Mouse (Mus musculus): ENCODE measurements around the gene H2-Q10. TPM values are rescaled to one million over a fixed set of nuclear protein-coding genes. Genes with fewer than 3 reads are reported as not detected.

H2-Q10 gene
- polyA plus RNA-seq, 1 experiment: 0.27 TPM

- peaks cover 25% of the 10 kb centered on the region for H3K36me3 ChIP-seq (replicated peaks; ENCODE audit: low read length)
Measured at GRCm38 (mm10) chr17:35517526-35517925, 47.6 kb downstream of the H2-Q10 start.

More at GRCm38 (mm10) chr17:35517526-35517925, 47.6 kb downstream of the H2-Q10 start:
- no peak for TF ChIP-seq FLI1 (IDR thresholded peaks at IDR 0.05; ENCODE audit: low read length)
- no peak for TF ChIP-seq GATA1 (IDR thresholded peaks at IDR 0.05; ENCODE audit: borderline replicate concordance, low read length)
- H3K9me3 ChIP-seq: no peaks in the 10 kb centered on the region
- peaks cover 54% of the 10 kb centered on the region for H3K4me1 ChIP-seq
- H3K27me3 ChIP-seq (replicated peaks): peaks cover 6% of the 10 kb centered on the region
- peak overlapping the region; percentile 96 for H3K4me3 ChIP-seq (replicated peaks)

Other genes with a start within 250 kb of the H2-Q10 start
- not detected in 2 replicates for gene Gm16181, start 249.3 kb upstream of the H2-Q10 start, polyA plus RNA-seq (2012; ENCODE audit: insufficient read depth, low replicate concordance)
- 0.86 TPM in 1 of 2 replicates, not detected in the other for gene Atp6v1g2, start 236.4 kb upstream of the H2-Q10 start, polyA plus RNA-seq (2012; ENCODE audit: insufficient read depth, low replicate concordance)
- 31.8 and 57.1 TPM in 2 replicates for gene Nfkbil1, start 234.3 kb upstream of the H2-Q10 start, polyA plus RNA-seq (2012; ENCODE audit: insufficient read depth, low replicate concordance)
- gene Ddx39b, start 228.3 kb upstream of the H2-Q10 start, polyA plus RNA-seq (2012; ENCODE audit: insufficient read depth, low replicate concordance): 83.5 and 158 TPM in 2 replicates
- 170 and 362 TPM in 2 replicates for gene H2-D1, start 207.4 kb upstream of the H2-Q10 start, polyA plus RNA-seq (2012; ENCODE audit: insufficient read depth, low replicate concordance)
- gene H2-Q1, start 149.7 kb upstream of the H2-Q10 start, polyA plus RNA-seq (2012; ENCODE audit: insufficient read depth, low replicate concordance): 1.5 and 7.3 TPM in 2 replicates
- gene H2-Q2, start 127.8 kb upstream of the H2-Q10 start, polyA plus RNA-seq (2012; ENCODE audit: insufficient read depth, low replicate concordance): 6.7 TPM in 1 of 2 replicates, not detected in the other
- 13.9 and 46.4 TPM in 2 replicates for gene H2-Q4, start 90.5 kb upstream of the H2-Q10 start, polyA plus RNA-seq (2012; ENCODE audit: insufficient read depth, low replicate concordance)
- gene H2-Q6, start 45.2 kb upstream of the H2-Q10 start, polyA plus RNA-seq (2012; ENCODE audit: insufficient read depth, low replicate concordance): 2.5 and 4.2 TPM in 2 replicates
- 3.2 and 20.1 TPM in 2 replicates for gene H2-Q7, start 30.9 kb upstream of the H2-Q10 start, polyA plus RNA-seq (2012; ENCODE audit: insufficient read depth, low replicate concordance)
- gene Pou5f1, start 35.9 kb downstream of the H2-Q10 start, polyA plus RNA-seq (2012; ENCODE audit: insufficient read depth, low replicate concordance): not detected in 2 replicates
- 16.3 and 17.5 TPM in 2 replicates for gene Tcf19, start 46.7 kb downstream of the H2-Q10 start, polyA plus RNA-seq (2012; ENCODE audit: insufficient read depth, low replicate concordance)
- 3.2 and 10.5 TPM in 2 replicates for gene Cchcr1, start 47.0 kb downstream of the H2-Q10 start, polyA plus RNA-seq (2012; ENCODE audit: insufficient read depth, low replicate concordance)
- 3.7 TPM in 1 of 2 replicates, not detected in the other for gene Psors1c2, start 63.1 kb downstream of the H2-Q10 start, polyA plus RNA-seq (2012; ENCODE audit: insufficient read depth, low replicate concordance)
- not detected in 2 replicates for gene Cdsn, start 82.0 kb downstream of the H2-Q10 start, polyA plus RNA-seq (2012; ENCODE audit: insufficient read depth, low replicate concordance)
- gene 2300002M23Rik, start 97.4 kb downstream of the H2-Q10 start, polyA plus RNA-seq (2012; ENCODE audit: insufficient read depth, low replicate concordance): not detected in 2 replicates
- not detected in 2 replicates for gene Sfta2, start 131.5 kb downstream of the H2-Q10 start, polyA plus RNA-seq (2012; ENCODE audit: insufficient read depth, low replicate concordance)
- gene Gm9573, start 156.5 kb downstream of the H2-Q10 start, polyA plus RNA-seq (2012; ENCODE audit: insufficient read depth, low replicate concordance): 0.55 TPM in 1 of 2 replicates, not detected in the other
- not detected in 2 replicates for gene Mucl3, start 173.6 kb downstream of the H2-Q10 start, polyA plus RNA-seq (2012; ENCODE audit: insufficient read depth, low replicate concordance)
- gene Vars2, start 197.5 kb downstream of the H2-Q10 start, polyA plus RNA-seq (2012; ENCODE audit: insufficient read depth, low replicate concordance): 42.1 and 49.7 TPM in 2 replicates
- 7.8 and 10.8 TPM in 2 replicates for gene Gtf2h4, start 203.7 kb downstream of the H2-Q10 start, polyA plus RNA-seq (2012; ENCODE audit: insufficient read depth, low replicate concordance)
- gene Ddr1, start 234.5 kb downstream of the H2-Q10 start, polyA plus RNA-seq (2012; ENCODE audit: insufficient read depth, low replicate concordance): not detected in 2 replicates

All from megakaryocyte, embryonic 14.5 days (primary cell).